Mouse (Mus musculus): Measurements from ENCODE around the gene Qrich1. TPM values are rescaled to one million over a fixed set of nuclear protein-coding genes. Genes with fewer than 3 reads are reported as not detected.
A peak's percentile ranks its signal among the peaks of the same experiment; 100 is the strongest.
"Not testable (repeated sequence)": the region's sequence is repeated elsewhere in the genome, so short reads cannot be mapped to it uniquely, and the experiment has no call there.

Gene Qrich1
- polyA plus RNA-seq, 1 experiment from 2014 or later, result 108 TPM

DNA sequence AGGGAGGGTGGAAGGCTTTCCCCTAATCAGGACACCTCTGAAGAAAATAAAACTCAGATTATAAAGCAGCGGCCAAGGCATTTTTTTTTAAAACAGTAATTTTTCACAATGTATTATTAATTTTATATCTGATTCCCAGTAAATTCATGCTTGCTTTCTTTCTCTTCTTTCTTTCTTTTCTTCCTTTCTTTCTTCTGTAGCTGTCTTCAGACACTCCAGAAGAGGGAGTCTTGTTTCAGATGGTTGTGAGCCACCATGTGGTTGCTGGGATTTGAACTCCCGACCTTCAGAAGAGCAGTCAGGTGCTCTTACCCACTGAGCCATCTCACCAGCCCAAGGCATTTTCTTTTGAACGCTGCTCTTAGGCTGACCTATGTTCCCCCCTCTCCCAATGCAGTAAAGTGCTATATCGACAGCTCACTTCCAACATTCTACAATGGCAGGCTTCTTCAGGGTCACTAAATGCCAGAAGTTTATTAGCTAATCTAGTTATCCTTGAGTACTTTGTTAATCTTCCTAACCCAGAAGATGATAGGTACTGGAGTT is 82.5 kb downstream of the Qrich1 start:
- Histone ChIP-seq H3K4me3 (no peak overlapping the region), H3K9ac (no peak overlapping the region), H3K27ac (ENCODE audit: poor library complexity, severe bottlenecking) (no peak overlapping the region), H3K4me2 (no peak overlapping the region), H3K36me3 (peaks cover 22% of the 10 kb centered on the region), H3K9me3 (replicated peaks) (no peaks in the 10 kb centered on the region), H3K4me1 (replicated peaks) (peaks cover 26% of the 10 kb centered on the region), H3K27me3 (replicated peaks) (no peaks in the 10 kb centered on the region)
- WGBS, result 72% methylated on average over 4 of the region's 4 CpGs
- no peak for ATAC-seq (ENCODE audit: insufficient number of reproducible peaks, low FRiP score)

DNA sequence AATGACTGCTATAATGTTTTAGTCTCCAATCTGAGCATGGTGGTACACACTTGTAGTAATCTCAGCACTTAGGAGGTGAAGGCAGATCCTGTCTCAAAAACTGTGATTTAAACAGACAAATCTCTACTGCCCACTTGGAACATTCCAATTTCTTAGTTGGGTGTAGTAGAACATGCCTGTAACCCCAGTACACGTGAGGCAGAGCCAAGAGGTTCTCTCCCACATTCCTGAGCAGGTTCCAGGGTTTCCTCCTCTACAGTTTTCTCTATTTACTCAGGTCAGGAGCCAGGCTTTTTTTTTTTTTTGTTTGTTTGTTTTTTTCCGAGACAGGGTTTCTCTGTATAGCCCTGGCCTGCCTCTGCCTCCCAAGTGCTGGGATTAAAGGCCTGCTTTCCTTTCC is 83.4 kb downstream of the Qrich1 start:
- 44% methylated on average over 2 of the region's 2 CpGs for WGBS
- H3K27me3 ChIP-seq (replicated peaks), result no peaks in the 10 kb centered on the region
- H3K4me3 ChIP-seq, result no peak overlapping the region

DNA sequence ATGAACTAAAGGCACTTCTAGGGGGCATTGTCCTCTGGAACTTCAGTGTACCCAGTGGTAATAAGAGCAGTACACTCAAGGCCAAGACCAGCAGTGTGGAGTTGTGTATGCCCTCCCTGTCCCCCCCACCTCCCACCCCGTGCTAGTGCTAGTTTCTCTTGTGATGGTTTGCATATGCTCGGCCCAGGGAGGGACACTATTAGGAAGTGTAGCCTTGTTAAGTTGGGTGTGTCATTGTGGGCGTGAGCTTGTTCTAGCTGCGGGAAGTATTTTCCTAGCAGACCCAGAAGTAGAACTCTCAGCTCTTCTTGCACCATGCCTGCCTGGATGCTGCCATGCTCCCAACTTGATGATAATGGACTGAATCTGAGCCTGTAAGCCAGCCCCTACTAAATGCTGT is 85.4 kb downstream of the Qrich1 start:
- Histone ChIP-seq H3K4me1 (replicated peaks) (peaks cover 19% of the 10 kb centered on the region), H3K9ac (no peak overlapping the region), H3K4me3 (no peak overlapping the region), H3K4me2 (no peak overlapping the region), H3K36me3 (peaks cover 48% of the 10 kb centered on the region), H3K9me3 (replicated peaks) (no peaks in the 10 kb centered on the region), H3K27me3 (replicated peaks) (no peaks in the 10 kb centered on the region), H3K27ac (ENCODE audit: poor library complexity, severe bottlenecking) (no peak overlapping the region)
- ATAC-seq (ENCODE audit: insufficient number of reproducible peaks, low FRiP score), result no peak
- 74% methylated on average over 4 of the region's 4 CpGs for WGBS

More for the DNA sequence above, 83.4 kb downstream of the Qrich1 start:
- Histone ChIP-seq H3K36me3 (peaks cover 31% of the 10 kb centered on the region), H3K27ac (ENCODE audit: poor library complexity, severe bottlenecking) (no peak overlapping the region), H3K9ac (no peak overlapping the region), H3K4me2 (no peak overlapping the region), H3K9me3 (replicated peaks) (no peaks in the 10 kb centered on the region), H3K4me1 (replicated peaks) (peaks cover 25% of the 10 kb centered on the region)
- ATAC-seq (ENCODE audit: insufficient number of reproducible peaks, low FRiP score), result no peak

DNA sequence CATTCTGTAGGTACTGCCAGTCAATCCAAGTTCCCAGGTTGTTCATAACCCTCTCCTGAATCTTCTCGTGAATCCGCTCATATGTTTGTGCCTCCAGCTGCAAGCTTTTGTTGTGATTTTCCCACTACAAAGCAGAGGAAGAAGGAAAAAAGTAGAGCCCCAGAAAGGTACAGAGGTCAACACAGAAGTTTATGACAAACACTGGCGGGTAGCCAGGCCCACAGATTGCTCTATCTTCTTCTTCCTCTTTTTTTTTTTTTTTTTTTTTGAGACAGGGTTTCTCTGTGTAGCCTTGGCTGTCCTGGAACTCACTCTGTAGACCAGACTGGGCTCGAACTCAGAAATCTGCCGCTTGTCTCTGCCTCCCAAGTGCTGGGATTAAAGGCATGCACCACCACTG is 91.3 kb downstream of the Qrich1 start:
- H3K4me1 ChIP-seq (replicated peaks), result peaks cover 22% of the 10 kb centered on the region
- peaks cover 96% of the 10 kb centered on the region for H3K36me3 ChIP-seq
- H3K9ac ChIP-seq; H3K4me3 ChIP-seq; H3K27me3 ChIP-seq (replicated peaks); H3K27ac ChIP-seq (ENCODE audit: poor library complexity, severe bottlenecking); ATAC-seq (ENCODE audit: insufficient number of reproducible peaks, low FRiP score); H3K9me3 ChIP-seq (replicated peaks); H3K4me2 ChIP-seq: not testable (repeated sequence)
- 84% methylated on average over 5 of the region's 5 CpGs for WGBS

DNA sequence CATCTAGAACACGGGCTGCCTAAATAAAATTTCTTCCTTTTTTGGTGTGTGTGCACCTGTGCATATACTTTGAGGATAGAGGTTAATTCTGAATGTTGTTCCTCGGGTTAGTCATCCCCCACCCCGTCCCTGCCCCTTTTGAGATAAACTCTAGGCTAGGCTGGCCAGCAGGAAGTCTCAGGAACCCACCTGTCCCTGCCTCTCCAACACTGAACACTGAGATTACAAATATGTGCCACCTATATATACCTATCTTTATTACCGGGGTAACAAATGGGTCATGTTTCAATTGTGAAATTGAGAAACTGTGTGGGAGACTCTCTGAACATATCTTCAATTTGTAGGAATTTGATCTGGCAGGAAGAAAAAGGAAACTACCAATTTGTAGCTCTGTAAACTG is 92.3 kb downstream of the Qrich1 start:
- H3K27me3 ChIP-seq (replicated peaks), result no peaks in the 10 kb centered on the region
- H3K4me2 ChIP-seq, result no peak overlapping the region
- no peak overlapping the region for H3K27ac ChIP-seq (ENCODE audit: poor library complexity, severe bottlenecking)
- WGBS, result 81% methylated on average over 4 of the region's 4 CpGs
- no peak overlapping the region for H3K4me3 ChIP-seq
- no peak overlapping the region for H3K9ac ChIP-seq
- H3K4me1 ChIP-seq (replicated peaks), result peaks cover 21% of the 10 kb centered on the region
- peaks cover 97% of the 10 kb centered on the region for H3K36me3 ChIP-seq
- no peaks in the 10 kb centered on the region for H3K9me3 ChIP-seq (replicated peaks)
- ATAC-seq (ENCODE audit: insufficient number of reproducible peaks, low FRiP score), result no peak

MicroRNA genes within 50 kb of the gene (microRNA counts, 519-probe panel; counts per million panel counts)
- microRNA mmu-miR-191 (5,124 counts per million, percentile 57 among the panel's probes with 10 or more counts), microRNA mmu-miR-425 (4,984 counts per million, percentile 55 among the panel's probes with 10 or more counts)

Small RNAs within 50 kb of the gene (microRNA-seq; reads per million reads assigned to microRNA genes)
- gene Gm24083 (not detected), gene Mir191 (not detected), gene Mir425 (2,743 reads per million, percentile 86 among the genes with 10 or more reads in this experiment)

Other genes starting within 250 kb of the Qrich1 start
- gene Nicn1, start 226.4 kb upstream of the Qrich1 start, polyA plus RNA-seq (2016; fragmentation: Nextera tagmentation; extraction: Ambion mirVana), result 22.5 and 22.6 TPM in 2 replicates
- 11.7 and 13.3 TPM in 2 replicates for gene Amt, start 220.0 kb upstream of the Qrich1 start, polyA plus RNA-seq (2016; fragmentation: Nextera tagmentation; extraction: Ambion mirVana)
- gene Rhoa, start 210.7 kb upstream of the Qrich1 start, polyA plus RNA-seq (2016; fragmentation: Nextera tagmentation; extraction: Ambion mirVana), result 348 and 367 TPM in 2 replicates
- 31.2 and 35.3 TPM in 2 replicates for gene Tcta, start 210.6 kb upstream of the Qrich1 start, polyA plus RNA-seq (2016; fragmentation: Nextera tagmentation; extraction: Ambion mirVana)
- gene Gpx1, start 177.9 kb upstream of the Qrich1 start, polyA plus RNA-seq (2016; fragmentation: Nextera tagmentation; extraction: Ambion mirVana), result 1,088 and 1,118 TPM in 2 replicates
- gene Usp4, start 169.0 kb upstream of the Qrich1 start, polyA plus RNA-seq (2016; fragmentation: Nextera tagmentation; extraction: Ambion mirVana), result 93.2 and 98.3 TPM in 2 replicates
- gene 1700102P08Rik, start 124.0 kb upstream of the Qrich1 start, polyA plus RNA-seq (2016; fragmentation: Nextera tagmentation; extraction: Ambion mirVana), result 0.40 and 0.55 TPM in 2 replicates
- 1.0 and 1.5 TPM in 2 replicates for gene Ccdc36, start 88.3 kb upstream of the Qrich1 start, polyA plus RNA-seq (2016; fragmentation: Nextera tagmentation; extraction: Ambion mirVana)
- gene BC048562, start 80.3 kb upstream of the Qrich1 start, polyA plus RNA-seq (2016; fragmentation: Nextera tagmentation; extraction: Ambion mirVana), result not detected in 2 replicates
- gene Ccdc71, start 56.3 kb upstream of the Qrich1 start, polyA plus RNA-seq (2016; fragmentation: Nextera tagmentation; extraction: Ambion mirVana), result 39.1 and 39.2 TPM in 2 replicates
- 96.5 and 99.1 TPM in 2 replicates for gene Klhdc8b, start 55.2 kb upstream of the Qrich1 start, polyA plus RNA-seq (2016; fragmentation: Nextera tagmentation; extraction: Ambion mirVana)
- gene Lamb2, start 37.1 kb upstream of the Qrich1 start, polyA plus RNA-seq (2016; fragmentation: Nextera tagmentation; extraction: Ambion mirVana), result 67.2 and 68.6 TPM in 2 replicates
- gene Usp19, start 26.2 kb upstream of the Qrich1 start, polyA plus RNA-seq (2016; fragmentation: Nextera tagmentation; extraction: Ambion mirVana), result 78.0 and 84.2 TPM in 2 replicates
- 70.1 and 73.1 TPM in 2 replicates for gene Qars, start 9.1 kb upstream of the Qrich1 start, polyA plus RNA-seq (2016; fragmentation: Nextera tagmentation; extraction: Ambion mirVana)
- 105 and 115 TPM in 2 replicates for gene Impdh2, start 43.5 kb downstream of the Qrich1 start, polyA plus RNA-seq (2016; fragmentation: Nextera tagmentation; extraction: Ambion mirVana)
- gene Ndufaf3, start 50.6 kb downstream of the Qrich1 start, polyA plus RNA-seq (2016; fragmentation: Nextera tagmentation; extraction: Ambion mirVana), result 49.9 and 55.5 TPM in 2 replicates
- 89.4 and 91.4 TPM in 2 replicates for gene Dalrd3, start 53.1 kb downstream of the Qrich1 start, polyA plus RNA-seq (2016; fragmentation: Nextera tagmentation; extraction: Ambion mirVana)
- 79.4 and 80.8 TPM in 2 replicates for gene Wdr6, start 61.9 kb downstream of the Qrich1 start, polyA plus RNA-seq (2016; fragmentation: Nextera tagmentation; extraction: Ambion mirVana)
- gene P4htm, start 80.9 kb downstream of the Qrich1 start, polyA plus RNA-seq (2016; fragmentation: Nextera tagmentation; extraction: Ambion mirVana), result 18.9 and 21.2 TPM in 2 replicates
- gene Arih2, start 132.6 kb downstream of the Qrich1 start, polyA plus RNA-seq (2016; fragmentation: Nextera tagmentation; extraction: Ambion mirVana), result 49.1 and 49.7 TPM in 2 replicates
- 57.1 and 59.3 TPM in 2 replicates for gene Slc25a20, start 145.3 kb downstream of the Qrich1 start, polyA plus RNA-seq (2016; fragmentation: Nextera tagmentation; extraction: Ambion mirVana)
- 41.8 and 44.0 TPM in 2 replicates for gene Prkar2a, start 172.5 kb downstream of the Qrich1 start, polyA plus RNA-seq (2016; fragmentation: Nextera tagmentation; extraction: Ambion mirVana)